Mouse (Mus musculus): ENCODE measurements around the gene Qtrt2. TPM values are rescaled to one million over a fixed set of nuclear protein-coding genes. Genes with fewer than 3 reads are reported as not detected.

Qtrt2 gene
- polyA plus RNA-seq, 1 experiment from 2014 or later = 24.8 TPM

GRCm38 (mm10) chr16:43814644-43815043 is 112.0 kb downstream of the Qtrt2 start:
- no peak for ATAC-seq (ENCODE audit: low read depth)
- Histone ChIP-seq H3K9ac (ENCODE audit: low read length) (no peak overlapping the region), H3K36me3 (ENCODE audit: control insufficient read depth, insufficient read depth, low read length) (no peaks in the 10 kb centered on the region), H3K4me3 (ENCODE audit: low read length) (no peak overlapping the region), H3K27me3 (ENCODE audit: control insufficient read depth, insufficient read depth, low read depth, low read length) (no peaks in the 10 kb centered on the region), H3K27ac (ENCODE audit: low read length) (no peak overlapping the region), H3K4me2 (ENCODE audit: low read depth, low read length) (no peak overlapping the region), H3K9me3 (ENCODE audit: control insufficient read depth, low read length) (no peaks in the 10 kb centered on the region), H3K4me1 (replicated peaks; ENCODE audit: control insufficient read depth, insufficient read depth, low read length) (no peaks in the 10 kb centered on the region)
- WGBS = 60% methylated on average over 4 of the region's 4 CpGs

Other genes starting within 250 kb of the Qtrt2 start
- gene Drd3, start 172.8 kb downstream of the Qtrt2 start, polyA plus RNA-seq (2015; fragmentation: Nextera tagmentation; extraction: Ambion mirVana) = 0.14 TPM in 1 of 2 replicates, not detected in the other
- gene Ccdc191, start 37.0 kb downstream of the Qtrt2 start, polyA plus RNA-seq (2015; fragmentation: Nextera tagmentation; extraction: Ambion mirVana) = 14.8 and 16.6 TPM in 2 replicates
- 1.6 and 1.8 TPM in 2 replicates for gene Zdhhc23, start 53.0 kb upstream of the Qtrt2 start, polyA plus RNA-seq (2015; fragmentation: Nextera tagmentation; extraction: Ambion mirVana)
- gene Gramd1c, start 136.5 kb upstream of the Qtrt2 start, polyA plus RNA-seq (2015; fragmentation: Nextera tagmentation; extraction: Ambion mirVana) = 10.0 and 10.6 TPM in 2 replicates
- gene Atp6v1a, start 212.9 kb upstream of the Qtrt2 start, polyA plus RNA-seq (2015; fragmentation: Nextera tagmentation; extraction: Ambion mirVana) = 69.2 TPM in 2 replicates
- 84.2 and 91.3 TPM in 2 replicates for gene Naa50, start 213.0 kb upstream of the Qtrt2 start, polyA plus RNA-seq (2015; fragmentation: Nextera tagmentation; extraction: Ambion mirVana)
- 2.8 and 3.2 TPM in 2 replicates for gene Usf3, start 246.4 kb upstream of the Qtrt2 start, polyA plus RNA-seq (2015; fragmentation: Nextera tagmentation; extraction: Ambion mirVana)

All from lung, embryonic 16.5 days (tissue).